Mouse (Mus musculus): ENCODE results near the gene Mmp8.

DNA sequence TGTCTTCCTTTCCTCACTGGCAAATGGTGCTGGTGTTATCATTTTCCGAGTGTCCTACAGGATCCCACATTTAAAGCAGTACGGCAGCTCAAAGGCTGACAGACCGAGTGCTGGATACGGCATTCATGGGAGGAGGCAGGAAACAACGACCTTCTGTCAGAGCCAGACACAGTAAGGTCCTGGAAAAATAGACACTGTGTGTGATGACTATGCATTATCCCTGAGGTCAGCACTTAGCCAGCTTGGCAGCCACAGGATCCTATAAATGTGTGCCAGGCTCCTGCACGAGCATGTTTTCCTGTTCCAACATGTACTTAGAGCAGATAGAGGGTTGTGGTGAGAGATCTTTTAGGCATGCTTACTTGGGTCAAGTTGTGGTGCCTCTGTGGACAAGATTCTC is 45.7 kb downstream of the Mmp8 start:
- no peak for TF ChIP-seq POLR2A (IDR thresholded peaks at IDR 0.05; ENCODE audit: control insufficient read depth, extremely low read depth, insufficient read depth, low read length, poor library complexity)
- no peak for TF ChIP-seq CTCF (IDR thresholded peaks at IDR 0.05; ENCODE audit: borderline replicate concordance, control insufficient read depth, extremely low read depth, insufficient read depth, low read length, poor library complexity)
